Mouse (Mus musculus) spleen, postnatal 36 days (tissue): ENCODE data around the gene Cacna1s.

Source experiments
- DNase-seq, 2 experiments: peaks; one replicate each; pipeline ENCODE4 v3.0.0; 2022; ENCODE audit warnings: low spot score in 2 of 2, mixed read lengths in 1 of 2

The Cacna1s gene

DNA sequence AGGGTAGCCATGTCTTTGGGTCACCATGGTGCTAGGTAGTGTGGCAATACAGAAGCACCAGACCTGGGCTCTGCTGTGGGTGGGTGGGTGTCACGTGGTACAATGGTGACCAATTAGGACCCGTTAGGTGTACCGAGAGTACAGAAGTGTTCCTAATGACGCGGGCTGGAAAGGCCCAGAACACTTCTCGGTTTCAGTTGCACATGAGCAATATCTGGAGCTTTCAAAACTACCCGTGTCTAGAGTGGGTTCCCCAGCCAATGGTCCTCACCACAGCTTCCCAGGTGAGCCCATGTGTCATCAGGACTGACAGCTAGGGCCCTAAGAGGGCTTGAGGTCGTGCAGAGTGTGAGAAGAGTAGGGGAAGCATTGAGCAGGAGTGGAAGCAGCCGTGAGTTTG lies 64.5 kb downstream of the Cacna1s start:
- DNase-seq = peak; percentile 38 to 45

DNA sequence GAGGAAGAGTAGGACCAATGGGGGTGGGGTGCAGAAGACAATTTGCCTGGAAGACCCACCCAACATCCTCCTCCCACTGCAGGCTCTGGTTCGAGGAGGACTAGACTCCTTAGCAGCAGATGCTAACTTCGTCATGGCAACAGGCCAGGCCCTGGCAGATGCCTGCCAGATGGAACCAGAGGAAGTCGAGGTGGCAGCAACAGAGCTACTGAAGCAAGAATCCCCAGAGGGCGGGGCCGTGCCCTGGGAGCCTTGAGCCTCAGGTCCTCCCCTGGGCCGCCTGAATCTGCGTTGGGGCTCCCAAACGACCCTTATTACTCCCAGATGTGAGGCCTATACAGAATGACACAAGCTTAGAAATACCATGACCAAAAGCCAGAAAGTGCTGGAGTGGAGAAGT lies 66.3 kb downstream of the Cacna1s start:
- DNase-seq = peak; percentile 89 to 90

DNA sequence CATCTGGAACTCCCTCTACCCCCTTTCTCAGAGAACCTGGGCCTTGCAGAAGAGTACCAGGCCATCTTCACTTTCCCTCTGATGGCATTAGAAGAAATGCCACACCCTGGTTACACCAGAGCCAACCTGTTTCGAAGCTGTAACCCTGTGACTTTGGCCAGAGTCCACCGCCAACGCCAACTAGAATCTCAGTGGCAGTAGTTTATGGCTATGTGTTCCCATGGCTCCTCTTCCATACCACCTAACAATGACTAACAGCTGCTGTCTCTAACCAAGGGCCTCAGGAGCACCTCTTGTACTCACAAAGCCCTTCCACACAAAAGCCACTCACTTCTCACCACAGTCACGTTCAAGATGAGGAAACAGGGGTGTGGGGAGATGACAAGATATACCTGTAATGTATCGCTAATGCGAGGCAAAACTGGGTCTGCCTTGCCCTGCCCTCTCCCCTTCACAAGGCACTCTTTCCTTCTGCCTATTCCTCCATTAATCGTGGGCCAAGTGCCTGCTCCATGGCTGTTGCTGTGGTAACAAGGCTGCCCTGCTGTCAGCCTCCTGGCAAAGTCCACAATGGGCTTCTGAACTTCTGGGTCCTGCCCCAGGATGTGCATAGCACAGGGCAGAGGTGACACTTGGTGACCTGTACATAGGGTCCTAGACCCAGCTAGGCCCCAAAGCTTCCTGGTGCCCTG lies 67.2 kb downstream of the Cacna1s start:
- DNase-seq = no peak

- no peak for DNase-seq
Measured at GRCm38 (mm10) chr1:136120263-136120603, 67.7 kb downstream of the Cacna1s start.

DNA sequence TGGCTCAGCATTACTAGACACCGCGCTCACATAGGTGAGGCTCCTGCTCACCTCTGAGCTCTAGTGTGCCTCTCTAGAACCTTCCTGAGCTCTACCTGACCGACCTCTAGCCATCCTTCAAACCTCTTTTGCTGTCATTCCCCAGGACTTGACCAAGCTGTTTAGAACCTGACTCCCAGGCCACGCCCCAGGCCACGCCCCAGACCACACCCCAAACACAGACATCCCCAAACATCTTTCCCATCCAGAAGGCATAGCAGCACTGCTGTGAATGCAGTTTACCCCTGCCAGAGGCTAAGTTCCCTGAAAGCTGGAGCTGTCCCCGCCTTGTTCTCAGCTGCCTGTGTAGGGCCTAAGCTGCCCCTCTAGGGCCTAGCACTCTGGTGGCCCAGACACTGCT lies 68.2 kb downstream of the Cacna1s start:
- no peak for DNase-seq

DNA sequence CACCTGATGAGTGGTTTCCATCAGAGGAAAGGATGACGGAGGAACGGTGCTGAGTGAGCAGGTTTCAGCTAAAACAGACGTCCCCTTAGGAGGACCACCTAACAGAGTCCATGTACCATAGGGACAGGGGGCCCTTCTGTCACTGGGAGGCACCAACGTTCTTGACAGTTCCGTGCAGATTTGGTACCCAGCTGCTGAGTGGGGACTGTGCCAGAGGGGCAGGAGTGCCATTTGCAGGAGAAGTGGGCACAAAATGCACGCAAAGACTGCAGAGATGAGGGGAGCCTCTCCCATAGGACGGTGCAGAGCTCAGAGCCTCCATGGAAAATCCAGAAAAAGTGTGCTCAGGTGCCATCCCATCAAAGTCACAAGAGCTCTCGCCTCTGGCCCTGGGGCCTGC lies 69.5 kb downstream of the Cacna1s start:
- DNase-seq = no peak

GRCm38 (mm10) chr1:136126159-136126765 lies 73.7 kb downstream of the Cacna1s start:
- no peak for DNase-seq

- no peak for DNase-seq
Measured at GRCm38 (mm10) chr1:136126895-136127294, 74.3 kb downstream of the Cacna1s start.

GRCm38 (mm10) chr1:136127856-136128255 lies 75.3 kb downstream of the Cacna1s start:
- DNase-seq = peak; percentile 29

DNA sequence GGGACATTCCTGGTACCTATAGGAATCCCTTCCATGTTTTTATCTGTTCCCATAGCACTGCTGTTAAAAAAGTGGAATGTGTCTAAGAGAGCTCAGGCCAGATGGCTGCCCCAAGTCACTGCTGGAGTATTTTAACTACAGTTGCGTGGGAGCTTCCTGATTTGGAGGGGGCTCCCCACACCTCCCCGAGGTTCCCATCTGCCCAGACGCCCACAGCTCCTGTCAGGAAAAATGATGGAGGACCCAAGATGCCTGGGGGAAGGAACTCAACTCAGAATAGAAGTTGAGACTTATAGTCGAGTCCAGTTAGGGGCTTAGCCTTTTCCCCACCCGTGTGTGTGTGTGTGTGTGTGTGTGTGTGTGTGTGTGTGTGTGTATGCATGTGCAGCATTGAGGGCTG lies 75.9 kb downstream of the Cacna1s start:
- DNase-seq = no peak

- no peak for DNase-seq
Measured at GRCm38 (mm10) chr1:136128944-136129589, 76.5 kb downstream of the Cacna1s start.

- no peak for DNase-seq
Measured at GRCm38 (mm10) chr1:136130107-136130506, 77.6 kb downstream of the Cacna1s start.

DNA sequence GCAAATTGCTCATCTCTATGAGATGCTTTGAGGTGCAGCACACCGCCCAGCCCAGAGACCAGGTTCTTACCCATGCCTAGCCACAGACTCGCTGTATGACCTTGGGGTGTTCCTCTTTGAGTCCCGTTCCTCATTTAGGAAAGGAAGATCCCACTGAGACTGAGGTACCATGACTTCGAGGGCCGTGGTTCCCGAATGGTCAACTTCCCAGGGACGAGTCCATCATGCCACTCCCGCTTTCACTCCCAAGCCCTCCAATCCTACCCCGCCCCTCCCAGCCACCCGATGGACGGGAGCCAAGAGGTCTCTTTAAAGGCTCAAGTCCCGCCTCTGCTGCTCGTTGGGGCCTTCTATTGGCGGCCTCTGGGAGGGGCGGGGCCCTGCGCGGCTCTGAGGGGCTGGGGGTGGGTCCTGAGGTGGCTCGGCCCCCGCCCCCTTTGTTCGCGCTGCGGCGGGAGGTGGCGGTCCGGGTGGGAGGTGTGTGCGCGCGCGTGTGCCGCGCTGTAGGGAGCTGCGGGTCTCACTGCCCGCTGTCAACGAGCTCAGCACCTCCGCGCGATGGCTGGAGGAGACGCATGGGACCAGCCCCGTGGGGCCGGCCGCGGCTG lies 78.5 kb downstream of the Cacna1s start, which contains the start of gene Kif21b:
Gene Kif21b, plus strand, starts transcription at position 439 of the 608 bp plus-strand sequence.
- DNase-seq = peak; percentile 93 to 94

GRCm38 (mm10) chr1:136131603-136132291 lies 79.2 kb downstream of the Cacna1s start:
- DNase-seq = peak; percentile 70 to 75

DNA sequence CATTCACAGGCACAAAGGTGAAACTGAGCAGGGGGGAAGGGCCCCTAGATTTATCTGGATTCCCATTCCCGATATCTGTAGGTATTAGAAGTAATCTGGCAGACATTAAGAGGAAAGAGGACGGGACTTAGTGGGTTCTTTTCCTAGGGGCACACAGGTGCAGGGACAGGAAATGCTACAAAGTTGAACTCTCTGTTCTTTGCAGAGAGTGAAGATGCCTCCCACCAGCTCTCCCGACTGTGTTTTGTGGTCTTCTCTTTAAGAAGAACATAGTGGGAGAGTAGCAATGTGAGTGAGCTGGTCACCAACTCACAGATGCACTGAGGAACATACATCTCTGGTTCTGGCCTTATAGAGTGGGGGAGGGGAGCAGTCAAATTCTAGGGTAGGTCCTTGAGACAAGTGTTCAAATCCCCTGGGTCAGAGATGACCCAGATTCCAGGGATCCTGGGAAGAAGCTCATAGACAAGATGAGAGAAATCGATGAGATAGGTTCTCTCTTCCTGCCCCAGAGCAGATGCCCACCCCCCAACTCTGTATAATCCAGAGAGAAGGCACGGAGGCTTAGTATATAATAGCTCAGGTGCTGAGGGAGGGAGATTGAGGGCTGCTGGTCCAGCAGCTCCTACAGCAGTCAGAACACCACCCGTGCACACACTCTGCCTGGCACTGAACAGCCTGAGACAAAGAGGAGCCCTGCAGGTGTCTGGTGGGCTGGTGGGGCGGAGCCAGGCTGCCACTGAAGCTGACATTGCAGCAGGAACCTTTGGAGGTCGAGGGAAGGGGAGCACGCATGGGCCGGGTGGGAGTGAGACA lies 80.0 kb downstream of the Cacna1s start:
- DNase-seq = peak in 1 of 2 experiments; percentile 34

DNA sequence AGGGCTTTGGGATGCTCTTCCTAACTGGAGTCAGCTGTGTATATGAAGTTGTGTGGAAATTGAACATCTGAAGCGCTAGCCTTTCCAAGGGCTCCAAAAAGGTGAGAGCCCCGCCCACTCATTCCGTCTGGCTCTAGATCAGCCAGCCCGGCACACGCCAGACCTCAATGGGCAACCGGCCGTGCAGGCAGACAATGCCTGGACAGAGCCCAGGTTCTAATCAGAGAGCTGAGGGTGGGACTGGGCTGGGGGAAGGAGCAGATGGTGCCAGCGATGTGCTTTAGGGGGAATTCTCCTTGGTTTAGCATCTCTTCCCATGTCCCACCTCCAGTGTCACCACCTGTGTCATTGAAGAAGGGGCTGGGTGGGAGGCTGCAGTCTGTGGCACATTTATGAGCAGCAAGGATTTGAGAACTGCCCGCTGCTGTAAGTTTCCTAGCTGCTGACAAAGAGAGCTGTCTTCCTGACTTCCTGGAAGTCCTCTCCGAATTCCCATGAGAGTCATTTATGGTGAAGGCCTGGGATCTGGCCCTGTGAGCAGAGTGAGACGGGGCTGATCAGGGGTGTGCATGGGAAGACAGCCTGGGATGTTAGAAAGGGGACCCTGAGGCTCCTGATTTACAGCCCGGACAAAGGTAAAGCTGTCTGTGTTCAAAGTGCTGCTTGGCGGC lies 81.2 kb downstream of the Cacna1s start:
- no peak for DNase-seq

GRCm38 (mm10) chr1:136134547-136134946 lies 82.0 kb downstream of the Cacna1s start:
- DNase-seq = peak in 1 of 2 experiments; percentile 11

DNA sequence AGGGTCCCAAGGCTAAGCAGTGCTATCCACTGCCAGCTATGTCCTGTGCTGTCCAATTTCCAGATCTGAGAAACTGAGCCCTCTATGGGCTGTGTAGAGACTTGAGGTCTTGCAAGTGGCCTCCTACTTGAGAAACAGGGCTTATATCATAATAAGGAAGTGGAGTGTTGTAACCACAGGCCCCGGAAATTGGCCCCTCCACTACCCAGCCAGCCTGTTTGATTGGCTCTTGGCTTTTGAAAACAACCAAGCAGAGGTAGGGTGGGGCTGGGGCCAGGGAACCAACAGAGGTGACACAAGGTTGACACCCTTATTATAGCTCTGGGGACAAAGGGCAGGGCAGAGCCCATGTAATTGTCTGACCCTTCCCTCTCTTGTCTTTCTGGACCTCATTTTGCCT lies 82.5 kb downstream of the Cacna1s start:
- peak; percentile 93 to 94 for DNase-seq

DNA sequence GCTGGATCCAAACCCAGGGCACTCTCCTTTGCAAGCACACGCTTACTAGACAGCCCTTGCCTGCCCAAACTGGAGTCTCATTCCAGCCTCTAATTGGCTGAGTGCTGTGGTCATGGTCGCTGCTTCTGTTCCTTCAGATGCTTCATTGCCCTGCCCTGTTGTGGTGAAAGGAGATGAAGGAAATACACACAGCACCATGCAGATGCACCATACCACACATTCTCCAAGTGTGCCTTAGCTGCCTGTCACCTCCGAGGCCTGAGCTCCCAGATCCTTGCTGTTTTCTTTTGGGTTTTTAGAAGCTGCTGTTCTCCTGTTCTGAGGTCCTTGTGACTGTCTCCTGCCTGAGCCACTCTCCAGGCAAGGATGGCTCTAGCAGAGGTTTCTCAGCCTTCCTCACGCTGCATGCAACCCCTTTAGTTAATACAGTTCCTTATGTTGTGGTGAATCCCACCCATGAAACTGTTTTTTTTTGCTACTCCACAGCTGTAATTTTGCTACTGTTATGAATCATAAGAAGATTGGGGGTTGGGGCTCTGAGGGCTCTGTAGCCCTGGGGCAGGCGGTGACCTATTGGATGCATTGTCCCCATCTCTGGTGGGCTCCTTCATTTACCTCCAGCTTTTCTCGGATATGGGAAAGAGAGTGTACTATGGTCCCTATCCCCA lies 83.4 kb downstream of the Cacna1s start:
- peak; percentile 68 to 70 for DNase-seq

- peak in 1 of 2 experiments; percentile 21 for DNase-seq
Measured at GRCm38 (mm10) chr1:136136547-136136946, 84.0 kb downstream of the Cacna1s start.
